Mouse (Mus musculus) liver, postnatal 0 days (tissue): ENCODE measurements around the gene Spsb3. TPM values are rescaled to one million over a fixed set of nuclear protein-coding genes. Genes with fewer than 3 reads are reported as not detected.

ENCODE experiments used
- ATAC-seq: fragments of 200-750 bp; cut with Nextera tagmentation; 2 replicates; pipeline ENCODE4 v1.8.0; 2017; ENCODE audit warnings: mild to moderate bottlenecking, moderate library complexity
- DNase-seq: peaks from one replicate; pipeline ENCODE4 v3.0.0-alpha.2; 2016
- H3K27ac ChIP-seq: fragments of 300-500 bp; sonication (generic); 2 replicates; pipeline ENCODE4 v1.5.1; 2014; ENCODE audit warnings: antibody characterized with exemption, moderate library complexity, mild to moderate bottlenecking, low read depth
- H3K27me3 ChIP-seq: fragments of 300-500 bp; sonication (generic); 2 replicates; pipeline ENCODE4 v1.6.1; 2014; ENCODE audit warnings: low read length, control low read depth, mixed read lengths; ENCODE audit not compliant: insufficient read depth
- H3K36me3 ChIP-seq: fragments of 300-500 bp; sonication (generic); replicated peaks from 2 replicates; pipeline ENCODE4 v1.6.1; 2014; ENCODE audit warnings: mild to moderate bottlenecking, control low read depth, low read length, moderate library complexity, mixed read lengths; ENCODE audit not compliant: insufficient read depth
- H3K4me1 ChIP-seq: fragments of 300-500 bp; sonication (generic); 2 replicates; pipeline ENCODE4 v1.6.1; 2014; ENCODE audit warnings: antibody characterized with exemption, mild to moderate bottlenecking, control low read depth; ENCODE audit not compliant: insufficient read depth
- H3K4me2 ChIP-seq: fragments of 300-500 bp; sonication (generic); 2 replicates; pipeline ENCODE4 v1.6.1; 2014; ENCODE audit warnings: low read depth, mild to moderate bottlenecking, low read length, moderate library complexity, mixed read lengths
- H3K4me3 ChIP-seq: fragments of 300-500 bp; sonication (generic); 2 replicates; pipeline ENCODE4 v1.5.1; 2014; ENCODE audit warnings: low read depth, low read length
- H3K9ac ChIP-seq: fragments of 300-500 bp; sonication (generic); replicated peaks from 2 replicates; pipeline ENCODE4 v1.6.1; 2014; ENCODE audit warnings: mild to moderate bottlenecking, moderate library complexity
- H3K9me3 ChIP-seq: fragments of 300-500 bp; sonication (generic); 2 replicates; pipeline ENCODE4 v1.6.1; 2016; ENCODE audit warnings: mild to moderate bottlenecking, control low read depth, low read length, mixed read lengths
- CTCF ChIP-seq: sonication (generic); IDR thresholded peaks from 2 replicates; pipeline ENCODE4 v1.5.1; 2016; ENCODE audit warnings: antibody characterized with exemption, low read depth
- EP300 ChIP-seq: IDR thresholded peaks from 2 replicates; pipeline ENCODE4 v1.6.1; 2016; ENCODE audit warnings: antibody characterized with exemption, low read depth, mild to moderate bottlenecking
- WGBS: fragments of 180-500 bp; shearing (Covaris S2); extraction: QIAGEN DNeasy Blood & Tissue Kit; methylation state at CpG from one replicate; pipeline ENCODE4 v1.1.7; 2014; ENCODE audit not compliant: insufficient replicate concordance; 5-methylcytosine and 5-hydroxymethylcytosine counted together
- polyA plus RNA-seq: library from polyadenylated mRNA; unstranded; fragments of >200 nt; fragmentation: Nextera tagmentation; extraction: Ambion mirVana; gene quantifications from 2 replicates; pipeline ENCODE4 v1.2.1, GENCODE M21; 2015

Gene Spsb3
- polyA plus RNA-seq, 1 experiment from 2014 or later, result 45.5 TPM

- H3K4me3 ChIP-seq, result no peak overlapping the region
- no peak overlapping the region for H3K9ac ChIP-seq
- H3K36me3 ChIP-seq, result peaks cover 66% of the 10 kb centered on the region
- H3K4me1 ChIP-seq, result peaks cover 38% of the 10 kb centered on the region
- H3K27ac ChIP-seq, result peak overlapping the region; percentile 49
- H3K9me3 ChIP-seq, result no peaks in the 10 kb centered on the region
- H3K27me3 ChIP-seq, result no peaks in the 10 kb centered on the region
- DNase-seq, result no peak
- 89% methylated on average over 3 of the region's 3 CpGs for WGBS
- H3K4me2 ChIP-seq, result no peak overlapping the region
- no peak for TF ChIP-seq CTCF
- TF ChIP-seq EP300, result no peak
- ATAC-seq, result no peak
Observed at GRCm38 (mm10) chr17:24855838-24856464, 30.5 kb upstream of the Spsb3 start.

- no peak for ATAC-seq
- no peak overlapping the region for H3K4me2 ChIP-seq
- H3K9ac ChIP-seq, result no peak overlapping the region
- H3K27ac ChIP-seq, result peak overlapping the region; percentile 49; the same call in 1 of the 2 replicates
- TF ChIP-seq EP300 (no peak), CTCF (no peak)
- H3K4me3 ChIP-seq, result no peak overlapping the region
- H3K9me3 ChIP-seq, result no peaks in the 10 kb centered on the region
- peaks cover 72% of the 10 kb centered on the region for H3K36me3 ChIP-seq
- WGBS, result 88% methylated on average over 13 of the region's 13 CpGs
- peaks cover 32% of the 10 kb centered on the region for H3K4me1 ChIP-seq
- H3K27me3 ChIP-seq, result no peaks in the 10 kb centered on the region
- DNase-seq, result no peak
Observed at GRCm38 (mm10) chr17:24856589-24856988, 29.9 kb upstream of the Spsb3 start.

GRCm38 (mm10) chr17:24857831-24858470 is 28.5 kb upstream of the Spsb3 start:
- WGBS, result 71% methylated on average over 8 of the region's 8 CpGs
- H3K9me3 ChIP-seq, result no peaks in the 10 kb centered on the region

GRCm38 (mm10) chr17:24858967-24859366 is 27.5 kb upstream of the Spsb3 start:
- Histone ChIP-seq H3K9me3 (no peaks in the 10 kb centered on the region), H3K4me2 (peak overlapping the region; percentile 48), H3K27me3 (no peaks in the 10 kb centered on the region), H3K36me3 (peaks cover 78% of the 10 kb centered on the region), H3K9ac (no peak overlapping the region), H3K27ac (peak overlapping the region; percentile 88), H3K4me3 (no peak overlapping the region), H3K4me1 (peaks cover 29% of the 10 kb centered on the region)
- DNase-seq (peak; percentile 82), ATAC-seq (peak; percentile 93)
- TF ChIP-seq CTCF (no peak), EP300 (peak; percentile 95)
- WGBS, result 63% methylated on average over 6 of the region's 6 CpGs

More at GRCm38 (mm10) chr17:24857831-24858470, 28.5 kb upstream of the Spsb3 start:
- Histone ChIP-seq H3K4me3 (no peak overlapping the region), H3K4me1 (peaks cover 29% of the 10 kb centered on the region), H3K36me3 (peaks cover 78% of the 10 kb centered on the region), H3K27me3 (no peaks in the 10 kb centered on the region), H3K27ac (peak overlapping the region; percentile 88), H3K4me2 (peak overlapping the region; percentile 48), H3K9ac (peak overlapping the region; percentile 21)
- TF ChIP-seq CTCF (no peak), EP300 (no peak)
- ATAC-seq, result no peak
- peak; percentile 48 for DNase-seq

GRCm38 (mm10) chr17:24860076-24860475 is 26.4 kb upstream of the Spsb3 start:
- peak; percentile 77 for ATAC-seq
- DNase-seq, result peak; percentile 61
- 85% methylated on average over 8 of the region's 8 CpGs for WGBS
- peak; percentile 22; the same call in 1 of the 2 replicates for TF ChIP-seq CTCF
- TF ChIP-seq EP300, result no peak
- peaks cover 29% of the 10 kb centered on the region for H3K4me1 ChIP-seq
- peaks cover 82% of the 10 kb centered on the region for H3K36me3 ChIP-seq
- H3K27ac ChIP-seq, result peak overlapping the region; percentile 88
- H3K4me2 ChIP-seq, result peak overlapping the region; percentile 55
- H3K9me3 ChIP-seq, result no peaks in the 10 kb centered on the region
- H3K9ac ChIP-seq, result peak overlapping the region; percentile 47
- no peak overlapping the region for H3K4me3 ChIP-seq
- H3K27me3 ChIP-seq, result no peaks in the 10 kb centered on the region

- DNase-seq, result no peak
Observed at GRCm38 (mm10) chr17:24861785-24862184, 24.7 kb upstream of the Spsb3 start.

More at GRCm38 (mm10) chr17:24861785-24862184, 24.7 kb upstream of the Spsb3 start:
- no peak overlapping the region for H3K4me2 ChIP-seq
- peaks cover 72% of the 10 kb centered on the region for H3K36me3 ChIP-seq
- no peaks in the 10 kb centered on the region for H3K27me3 ChIP-seq
- H3K9me3 ChIP-seq, result no peaks in the 10 kb centered on the region
- no peak overlapping the region for H3K27ac ChIP-seq
- no peak overlapping the region for H3K4me3 ChIP-seq
- H3K4me1 ChIP-seq, result peaks cover 29% of the 10 kb centered on the region
- no peak for ATAC-seq
- H3K9ac ChIP-seq, result no peak overlapping the region
- WGBS, result 89% methylated on average over 3 of the region's 3 CpGs
- TF ChIP-seq CTCF (no peak), EP300 (no peak)
